Mouse (Mus musculus): ENCODE data around the gene Psmb4.

DNA sequence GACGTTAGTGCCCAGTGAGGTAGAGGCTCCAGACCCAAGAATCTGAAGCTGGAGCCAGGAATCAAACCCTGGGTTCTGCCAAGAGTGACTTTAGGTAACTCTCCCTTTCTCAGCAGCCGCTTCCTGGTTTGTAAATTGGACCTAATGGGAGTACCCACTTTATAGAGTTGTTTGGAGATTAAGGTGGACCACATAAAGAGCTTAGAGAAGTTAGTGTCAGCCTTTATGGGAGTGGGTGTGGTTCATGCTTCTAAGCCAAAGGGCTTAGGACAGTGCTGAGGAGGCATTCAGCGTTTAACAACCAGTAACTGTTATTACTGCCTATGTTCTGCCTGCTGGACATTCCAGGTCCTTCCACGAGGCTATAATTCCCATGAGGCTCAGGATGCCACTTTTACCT, 32.1 kb upstream of the Psmb4 start:
- TF ChIP-seq POLR2A (IDR thresholded peaks at IDR 0.05; ENCODE audit: low read depth, low read length) (no peak), CTCF (conservative IDR thresholded peaks at IDR 0.05; ENCODE audit: insufficient read depth, insufficient read length, low read depth, low read length) (no peak)
